Mouse (Mus musculus): ENCODE measurements around the gene Msantd2. TPM values are rescaled to one million over a fixed set of nuclear protein-coding genes. Genes with fewer than 3 reads are reported as not detected.

Gene Msantd2
- polyA plus RNA-seq, 2 experiments = 26.7 to 74.2 TPM

DNA sequence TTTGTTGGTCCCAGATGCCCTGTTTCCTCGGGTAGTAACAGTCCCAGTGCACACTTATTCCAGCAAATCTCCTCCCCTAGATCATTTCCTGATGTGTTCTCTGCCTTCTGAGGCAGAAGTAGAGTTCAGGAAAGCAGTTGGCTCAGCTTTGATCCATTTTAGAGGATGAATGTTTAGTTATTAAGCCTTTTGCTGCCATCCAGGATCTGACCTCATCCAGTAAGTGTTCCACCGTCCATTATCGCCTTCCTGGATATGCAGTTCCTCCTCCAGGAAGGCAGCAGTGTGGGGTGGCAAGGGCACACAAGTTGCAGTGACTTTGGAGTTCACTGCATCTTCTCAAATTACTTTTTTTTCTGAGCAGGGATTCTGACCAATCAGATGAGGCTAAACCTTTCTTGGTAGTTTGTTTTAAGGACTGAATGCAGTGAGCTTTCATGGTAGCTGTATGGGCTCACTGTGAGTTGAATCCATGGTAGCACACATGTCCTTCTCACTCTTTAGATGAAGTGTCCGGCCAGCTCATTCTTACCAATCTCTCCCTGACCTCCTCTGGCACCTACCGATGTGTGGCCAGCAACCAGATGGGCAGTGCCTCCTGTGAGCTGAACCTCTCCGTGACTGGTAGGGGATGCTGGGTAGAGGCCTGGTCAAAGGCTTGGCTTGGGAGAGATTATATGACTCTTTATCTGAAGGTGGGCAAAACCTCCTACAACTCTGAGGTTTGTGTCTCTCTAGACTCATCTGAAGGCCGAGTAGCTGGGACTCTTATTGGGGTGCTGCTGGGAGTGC lies 52.9 kb downstream of the Msantd2 start:
- no peak overlapping the region for H3K9ac ChIP-seq (ENCODE audit: low read depth, low read length, severe bottlenecking)
- no peaks in the 10 kb centered on the region for H3K9me3 ChIP-seq (ENCODE audit: control insufficient read depth, low read length)
- no peak overlapping the region for H3K4me3 ChIP-seq (replicated peaks; ENCODE audit: low read length)
- no peak overlapping the region for H3K27ac ChIP-seq (replicated peaks; ENCODE audit: low read depth, low read length)
- no peaks in the 10 kb centered on the region for H3K36me3 ChIP-seq (ENCODE audit: control insufficient read depth, insufficient read depth, low read length)
- WGBS = 55% methylated on average over 7 of the region's 7 CpGs
- ATAC-seq (ENCODE audit: low FRiP score, low read depth) (no peak; the same call in 1 of the 2 replicates), DNase-seq (ENCODE audit: low spot score) (no peak)
- H3K4me2 ChIP-seq (replicated peaks; ENCODE audit: low read depth, low read length, severe bottlenecking) = no peak overlapping the region
- 0 out of 2 replicates have a peak, but pooled peaks cover 5% of the 10 kb centered on the region for H3K4me1 ChIP-seq (ENCODE audit: control insufficient read depth, insufficient read depth, low read length)
- H3K27me3 ChIP-seq (ENCODE audit: control insufficient read depth, insufficient read depth, low read length) = peaks cover 22% of the 10 kb centered on the region
- no peak for TF ChIP-seq POLR2A (IDR thresholded peaks at IDR 0.05; ENCODE audit: borderline replicate concordance, extremely low read depth, insufficient read depth, insufficient read length)

GRCm38 (mm10) chr9:37543869-37544440 lies 54.8 kb downstream of the Msantd2 start:
- H3K4me3 ChIP-seq (replicated peaks; ENCODE audit: low read length) = peak overlapping the region; percentile 32
- no peaks in the 10 kb centered on the region for H3K36me3 ChIP-seq (ENCODE audit: control insufficient read depth, insufficient read depth, low read length)
- peak overlapping the region; percentile 53 for H3K4me2 ChIP-seq (replicated peaks; ENCODE audit: low read depth, low read length, severe bottlenecking)
- H3K4me1 ChIP-seq (ENCODE audit: control insufficient read depth, insufficient read depth, low read length) = 0 out of 2 replicates have a peak, but pooled peaks cover 5% of the 10 kb centered on the region
- H3K27ac ChIP-seq (replicated peaks; ENCODE audit: low read depth, low read length) = no peak overlapping the region
- 29% methylated on average over 12 of the region's 12 CpGs for WGBS
- H3K27me3 ChIP-seq (ENCODE audit: control insufficient read depth, insufficient read depth, low read length) = peaks cover 26% of the 10 kb centered on the region
- ATAC-seq (ENCODE audit: low FRiP score, low read depth) (no peak), DNase-seq (ENCODE audit: low spot score) (no peak)
- no peaks in the 10 kb centered on the region for H3K9me3 ChIP-seq (ENCODE audit: control insufficient read depth, low read length)
- no peak for TF ChIP-seq POLR2A (IDR thresholded peaks at IDR 0.05; ENCODE audit: borderline replicate concordance, extremely low read depth, insufficient read depth, insufficient read length)
- no peak overlapping the region for H3K9ac ChIP-seq (ENCODE audit: low read depth, low read length, severe bottlenecking)

- ATAC-seq (ENCODE audit: low FRiP score, low read depth) = 0 out of 2 replicates have a peak, but pooled peaks have one; percentile 10
- Histone ChIP-seq H3K4me2 (replicated peaks; ENCODE audit: low read depth, low read length, severe bottlenecking) (peak overlapping the region; percentile 53), H3K36me3 (ENCODE audit: control insufficient read depth, insufficient read depth, low read length) (no peaks in the 10 kb centered on the region), H3K4me1 (ENCODE audit: control insufficient read depth, insufficient read depth, low read length) (0 out of 2 replicates have a peak, but pooled peaks cover 5% of the 10 kb centered on the region), H3K9me3 (ENCODE audit: control insufficient read depth, low read length) (no peaks in the 10 kb centered on the region), H3K4me3 (replicated peaks; ENCODE audit: low read length) (peak overlapping the region; percentile 32), H3K27me3 (ENCODE audit: control insufficient read depth, insufficient read depth, low read length) (peaks cover 30% of the 10 kb centered on the region), H3K9ac (ENCODE audit: low read depth, low read length, severe bottlenecking) (no peak overlapping the region), H3K27ac (replicated peaks; ENCODE audit: low read depth, low read length) (no peak overlapping the region)
- no peak for TF ChIP-seq POLR2A (IDR thresholded peaks at IDR 0.05; ENCODE audit: borderline replicate concordance, extremely low read depth, insufficient read depth, insufficient read length)
- 1% methylated on average over 29 of the region's 29 CpGs for WGBS
- peak; percentile 54 for DNase-seq (ENCODE audit: low spot score)
Measured at GRCm38 (mm10) chr9:37544447-37545165, 55.5 kb downstream of the Msantd2 start.

- ATAC-seq (ENCODE audit: low FRiP score, low read depth) (no peak), DNase-seq (ENCODE audit: low spot score) (no peak)
- Histone ChIP-seq H3K4me2 (replicated peaks; ENCODE audit: low read depth, low read length, severe bottlenecking) (peak overlapping the region; percentile 53), H3K9me3 (ENCODE audit: control insufficient read depth, low read length) (no peaks in the 10 kb centered on the region), H3K4me1 (ENCODE audit: control insufficient read depth, insufficient read depth, low read length) (0 out of 2 replicates have a peak, but pooled peaks cover 5% of the 10 kb centered on the region), H3K9ac (ENCODE audit: low read depth, low read length, severe bottlenecking) (no peak overlapping the region), H3K27ac (replicated peaks; ENCODE audit: low read depth, low read length) (no peak overlapping the region), H3K27me3 (ENCODE audit: control insufficient read depth, insufficient read depth, low read length) (peaks cover 36% of the 10 kb centered on the region), H3K36me3 (ENCODE audit: control insufficient read depth, insufficient read depth, low read length) (no peaks in the 10 kb centered on the region), H3K4me3 (replicated peaks; ENCODE audit: low read length) (peak overlapping the region; percentile 32)
- WGBS = 7% methylated on average over 17 of the region's 17 CpGs
- TF ChIP-seq POLR2A (IDR thresholded peaks at IDR 0.05; ENCODE audit: borderline replicate concordance, extremely low read depth, insufficient read depth, insufficient read length) = no peak
Measured at GRCm38 (mm10) chr9:37545166-37545610, 56.1 kb downstream of the Msantd2 start.

GRCm38 (mm10) chr9:37545847-37546452 lies 56.8 kb downstream of the Msantd2 start:
- no peaks in the 10 kb centered on the region for H3K36me3 ChIP-seq (ENCODE audit: control insufficient read depth, insufficient read depth, low read length)
- H3K9me3 ChIP-seq (ENCODE audit: control insufficient read depth, low read length) = no peaks in the 10 kb centered on the region
- H3K4me3 ChIP-seq (replicated peaks; ENCODE audit: low read length) = no peak overlapping the region
- ATAC-seq (ENCODE audit: low FRiP score, low read depth) (no peak), DNase-seq (ENCODE audit: low spot score) (no peak)
- no peak overlapping the region for H3K27ac ChIP-seq (replicated peaks; ENCODE audit: low read depth, low read length)
- peaks cover 43% of the 10 kb centered on the region for H3K27me3 ChIP-seq (ENCODE audit: control insufficient read depth, insufficient read depth, low read length)
- 16% methylated on average over 27 of the region's 27 CpGs for WGBS
- H3K9ac ChIP-seq (ENCODE audit: low read depth, low read length, severe bottlenecking) = no peak overlapping the region
- TF ChIP-seq POLR2A (IDR thresholded peaks at IDR 0.05; ENCODE audit: borderline replicate concordance, extremely low read depth, insufficient read depth, insufficient read length) = no peak
- H3K4me1 ChIP-seq (ENCODE audit: control insufficient read depth, insufficient read depth, low read length) = 0 out of 2 replicates have a peak, but pooled peaks cover 5% of the 10 kb centered on the region
- H3K4me2 ChIP-seq (replicated peaks; ENCODE audit: low read depth, low read length, severe bottlenecking) = no peak overlapping the region

Measured in limb, embryonic 14.5 days (tissue).